Mouse (Mus musculus): Measurements from ENCODE around the gene Ndufa10. TPM values are rescaled to one million over a fixed set of nuclear protein-coding genes. Genes with fewer than 3 reads are reported as not detected.

Gene Ndufa10
- polyA plus RNA-seq, 2 experiments: 110 to 270 TPM

DNA sequence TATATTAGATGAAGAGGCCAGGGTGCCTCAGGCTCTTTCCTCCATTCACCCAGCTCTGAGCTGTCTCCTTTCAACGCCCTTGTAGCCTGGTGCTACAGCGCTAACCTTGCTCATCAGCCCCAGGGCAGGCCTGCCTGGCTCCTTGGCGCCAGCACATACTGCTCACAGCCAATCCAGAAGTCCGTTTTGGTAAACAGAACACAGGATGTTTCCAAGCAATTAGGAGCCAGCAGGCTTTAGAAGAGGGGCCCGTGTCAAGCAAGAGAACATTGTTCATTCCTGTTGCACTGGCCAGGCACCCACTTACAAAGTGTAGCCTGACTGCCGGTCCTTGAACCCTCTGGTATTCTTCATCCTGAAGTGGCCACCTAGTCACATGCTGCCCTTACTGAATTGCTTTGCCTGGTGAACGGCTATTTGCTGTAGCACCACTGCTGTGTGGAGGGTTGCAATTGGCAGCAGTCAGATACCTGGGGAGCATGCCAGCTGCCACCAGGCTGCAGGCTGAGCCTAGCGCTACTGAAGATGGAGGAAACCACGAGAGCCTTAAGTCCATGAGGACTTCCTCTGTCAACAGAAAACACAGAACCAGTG, 35.9 kb downstream of the Ndufa10 start:
- ATAC-seq (ENCODE audit: low FRiP score, low read depth) (no peak), DNase-seq (ENCODE audit: low spot score) (peak; percentile 11)
- H3K27ac ChIP-seq (replicated peaks; ENCODE audit: low read depth, low read length): no peak overlapping the region
- H3K9ac ChIP-seq (ENCODE audit: low read depth, low read length, severe bottlenecking): no peak overlapping the region
- H3K4me1 ChIP-seq (ENCODE audit: control insufficient read depth, insufficient read depth, low read length): peaks cover 18% of the 10 kb centered on the region
- peaks cover 37% of the 10 kb centered on the region for H3K36me3 ChIP-seq (ENCODE audit: control insufficient read depth, insufficient read depth, low read length)
- H3K4me3 ChIP-seq (replicated peaks; ENCODE audit: low read length): no peak overlapping the region
- H3K4me2 ChIP-seq (replicated peaks; ENCODE audit: low read depth, low read length, severe bottlenecking): no peak overlapping the region
- H3K27me3 ChIP-seq (ENCODE audit: control insufficient read depth, insufficient read depth, low read length): no peaks in the 10 kb centered on the region
- TF ChIP-seq POLR2A (IDR thresholded peaks at IDR 0.05; ENCODE audit: borderline replicate concordance, extremely low read depth, insufficient read depth, insufficient read length): no peak
- no peaks in the 10 kb centered on the region for H3K9me3 ChIP-seq (ENCODE audit: control insufficient read depth, low read length)
- 28% methylated on average over 9 of the region's 9 CpGs for WGBS

DNA sequence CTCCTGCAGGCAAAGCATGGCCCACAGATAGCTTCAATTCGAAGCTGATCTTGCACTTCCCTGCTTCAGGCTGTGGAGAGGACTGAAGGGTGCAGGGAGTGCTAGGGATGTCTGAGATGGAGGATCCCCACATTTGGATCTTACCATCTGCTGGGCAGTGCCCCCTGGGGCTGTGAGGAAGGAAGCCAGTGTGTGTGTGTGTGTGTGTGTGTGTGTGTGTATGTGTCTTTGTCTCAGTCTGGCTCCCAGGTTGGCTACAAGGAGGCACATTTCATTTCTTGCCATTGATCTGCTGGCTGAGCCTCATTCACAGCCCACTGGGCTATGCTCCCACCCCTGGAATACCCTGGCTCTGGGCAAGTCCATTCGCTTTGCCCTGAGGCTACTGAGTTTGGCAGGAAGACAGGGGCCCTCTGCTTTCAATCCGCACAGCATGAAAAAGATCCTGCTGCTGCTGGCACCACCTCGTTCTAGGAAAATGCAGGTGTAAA, 36.8 kb downstream of the Ndufa10 start:
- Histone ChIP-seq H3K36me3 (ENCODE audit: control insufficient read depth, insufficient read depth, low read length) (peaks cover 28% of the 10 kb centered on the region), H3K27ac (replicated peaks; ENCODE audit: low read depth, low read length) (no peak overlapping the region), H3K27me3 (ENCODE audit: control insufficient read depth, insufficient read depth, low read length) (no peaks in the 10 kb centered on the region), H3K4me2 (replicated peaks; ENCODE audit: low read depth, low read length, severe bottlenecking) (no peak overlapping the region), H3K9ac (ENCODE audit: low read depth, low read length, severe bottlenecking) (no peak overlapping the region), H3K4me3 (replicated peaks; ENCODE audit: low read length) (no peak overlapping the region), H3K4me1 (ENCODE audit: control insufficient read depth, insufficient read depth, low read length) (peaks cover 18% of the 10 kb centered on the region), H3K9me3 (ENCODE audit: control insufficient read depth, low read length) (no peaks in the 10 kb centered on the region)
- 27% methylated on average over 4 of the region's 4 CpGs for WGBS
- TF ChIP-seq POLR2A (IDR thresholded peaks at IDR 0.05; ENCODE audit: borderline replicate concordance, extremely low read depth, insufficient read depth, insufficient read length): no peak
- ATAC-seq (ENCODE audit: low FRiP score, low read depth): no peak
- DNase-seq (ENCODE audit: low spot score): no peak

DNA sequence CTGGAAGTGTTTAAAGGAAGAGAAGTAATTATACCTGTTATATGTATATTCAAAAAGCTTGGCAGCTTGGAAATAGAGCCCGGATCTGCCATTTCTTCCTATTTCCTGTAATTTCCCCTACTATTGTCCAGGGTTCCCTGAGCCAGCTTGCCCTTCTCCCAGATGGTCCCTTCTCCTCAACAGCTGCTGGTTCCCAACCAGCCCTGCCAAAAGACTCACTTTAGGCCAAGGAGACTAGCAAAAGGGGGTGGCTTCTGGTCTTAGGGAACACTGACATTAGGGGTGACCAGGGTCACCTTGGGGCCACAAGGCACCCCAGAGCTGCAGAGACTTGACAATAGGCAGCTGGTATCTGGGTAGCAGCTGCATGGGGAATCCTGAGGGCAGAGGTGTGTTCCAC, 38.7 kb downstream of the Ndufa10 start:
- peaks cover 18% of the 10 kb centered on the region for H3K4me1 ChIP-seq (ENCODE audit: control insufficient read depth, insufficient read depth, low read length)
- DNase-seq (ENCODE audit: low spot score): no peak
- no peaks in the 10 kb centered on the region for H3K27me3 ChIP-seq (ENCODE audit: control insufficient read depth, insufficient read depth, low read length)
- no peak overlapping the region for H3K27ac ChIP-seq (replicated peaks; ENCODE audit: low read depth, low read length)
- no peak overlapping the region for H3K4me2 ChIP-seq (replicated peaks; ENCODE audit: low read depth, low read length, severe bottlenecking)
- TF ChIP-seq POLR2A (IDR thresholded peaks at IDR 0.05; ENCODE audit: borderline replicate concordance, extremely low read depth, insufficient read depth, insufficient read length): no peak
- peaks cover 13% of the 10 kb centered on the region for H3K36me3 ChIP-seq (ENCODE audit: control insufficient read depth, insufficient read depth, low read length)
- H3K4me3 ChIP-seq (replicated peaks; ENCODE audit: low read length): no peak overlapping the region
- H3K9ac ChIP-seq (ENCODE audit: low read depth, low read length, severe bottlenecking): no peak overlapping the region
- 88% methylated on average over 1 of the region's 1 CpGs for WGBS
- ATAC-seq (ENCODE audit: low FRiP score, low read depth): no peak
- no peaks in the 10 kb centered on the region for H3K9me3 ChIP-seq (ENCODE audit: control insufficient read depth, low read length)

DNA sequence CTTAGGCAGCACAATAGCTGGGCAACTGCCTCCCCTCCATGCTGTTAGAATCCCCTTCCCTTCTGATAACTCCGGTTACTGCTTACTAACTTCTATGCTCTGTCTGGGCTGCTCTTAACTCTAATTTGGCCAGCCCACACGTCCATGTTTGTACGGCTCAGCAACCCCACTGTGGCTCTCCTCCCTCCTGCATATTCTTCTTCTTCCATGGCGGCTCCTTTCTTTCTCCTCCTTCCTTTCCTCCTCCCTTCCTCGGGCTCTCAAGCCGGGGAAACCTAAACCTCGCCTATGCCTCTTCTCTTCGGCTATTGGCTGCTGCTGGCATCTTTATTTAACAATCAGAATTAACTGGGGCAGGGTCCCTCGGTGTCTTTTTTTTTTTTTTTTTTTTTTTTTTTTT, 40.9 kb downstream of the Ndufa10 start:
- Histone ChIP-seq H3K36me3 (ENCODE audit: control insufficient read depth, insufficient read depth, low read length) (no peaks in the 10 kb centered on the region), H3K9me3 (ENCODE audit: control insufficient read depth, low read length) (no peaks in the 10 kb centered on the region), H3K4me2 (replicated peaks; ENCODE audit: low read depth, low read length, severe bottlenecking) (no peak overlapping the region), H3K27ac (replicated peaks; ENCODE audit: low read depth, low read length) (no peak overlapping the region), H3K4me3 (replicated peaks; ENCODE audit: low read length) (no peak overlapping the region), H3K27me3 (ENCODE audit: control insufficient read depth, insufficient read depth, low read length) (no peaks in the 10 kb centered on the region), H3K9ac (ENCODE audit: low read depth, low read length, severe bottlenecking) (no peak overlapping the region), H3K4me1 (ENCODE audit: control insufficient read depth, insufficient read depth, low read length) (peaks cover 13% of the 10 kb centered on the region)
- DNase-seq (ENCODE audit: low spot score) (no peak), ATAC-seq (ENCODE audit: low FRiP score, low read depth) (no peak)
- 73% methylated on average over 9 of the region's 9 CpGs for WGBS
- TF ChIP-seq POLR2A (IDR thresholded peaks at IDR 0.05; ENCODE audit: borderline replicate concordance, extremely low read depth, insufficient read depth, insufficient read length): no peak

DNA sequence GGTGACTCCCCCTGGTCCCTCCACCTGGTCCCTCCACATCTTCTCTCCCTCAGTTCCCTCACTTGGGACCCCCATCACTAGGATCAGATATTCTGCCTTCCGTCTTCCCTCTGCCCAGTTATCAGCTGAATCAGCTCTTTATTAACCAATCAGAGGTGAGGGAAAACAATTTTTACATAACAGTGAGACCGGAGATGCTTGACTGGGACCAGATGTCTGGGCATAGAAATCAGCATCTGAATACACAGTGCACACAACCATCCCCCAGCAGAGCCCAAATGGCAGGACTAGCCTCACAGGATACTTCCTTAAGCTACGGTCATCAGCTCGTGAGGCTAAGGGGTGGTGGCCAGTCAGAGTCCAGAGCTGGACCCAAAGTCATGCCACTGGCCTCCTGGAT, 41.6 kb downstream of the Ndufa10 start:
- ATAC-seq (ENCODE audit: low FRiP score, low read depth): no peak
- no peak overlapping the region for H3K27ac ChIP-seq (replicated peaks; ENCODE audit: low read depth, low read length)
- H3K4me1 ChIP-seq (ENCODE audit: control insufficient read depth, insufficient read depth, low read length): peaks cover 6% of the 10 kb centered on the region
- no peaks in the 10 kb centered on the region for H3K27me3 ChIP-seq (ENCODE audit: control insufficient read depth, insufficient read depth, low read length)
- no peak overlapping the region for H3K4me3 ChIP-seq (replicated peaks; ENCODE audit: low read length)
- H3K9me3 ChIP-seq (ENCODE audit: control insufficient read depth, low read length): no peaks in the 10 kb centered on the region
- no peak for DNase-seq (ENCODE audit: low spot score)
- H3K9ac ChIP-seq (ENCODE audit: low read depth, low read length, severe bottlenecking): no peak overlapping the region
- H3K4me2 ChIP-seq (replicated peaks; ENCODE audit: low read depth, low read length, severe bottlenecking): no peak overlapping the region
- no peaks in the 10 kb centered on the region for H3K36me3 ChIP-seq (ENCODE audit: control insufficient read depth, insufficient read depth, low read length)
- 58% methylated on average over 4 of the region's 4 CpGs for WGBS
- TF ChIP-seq POLR2A (IDR thresholded peaks at IDR 0.05; ENCODE audit: borderline replicate concordance, extremely low read depth, insufficient read depth, insufficient read length): no peak
